Mouse (Mus musculus) ES-Bruce4 (cell line): ENCODE results near the gene Tmem88. TPM values are rescaled to one million over a fixed set of nuclear protein-coding genes. Genes with fewer than 3 reads are reported as not detected.

Source experiments
- H3K27ac ChIP-seq: 2 replicates; pipeline ENCODE4 v1.5.1; 2012; ENCODE audit warnings: low read length, inconsistent platforms; ENCODE audit not compliant: insufficient read depth
- H3K27me3 ChIP-seq: 2 replicates; pipeline ENCODE4 v1.6.1; 2012; ENCODE audit warnings: mild to moderate bottlenecking, low read length, inconsistent platforms; ENCODE audit not compliant: control insufficient read depth, poor library complexity, insufficient read depth, severe bottlenecking
- H3K36me3 ChIP-seq: 2 replicates; pipeline ENCODE4 v1.6.1; 2012; ENCODE audit warnings: inconsistent platforms, mild to moderate bottlenecking, low read length, moderate library complexity; ENCODE audit not compliant: control insufficient read depth, poor library complexity, insufficient read depth, severe bottlenecking
- H3K4me1 ChIP-seq: one replicate; pipeline ENCODE4 v1.8.1; 2011; ENCODE audit warnings: low read length; ENCODE audit not compliant: control insufficient read depth, insufficient read depth
- H3K4me3 ChIP-seq: 2 replicates; pipeline ENCODE4 v1.5.1; 2011; ENCODE audit warnings: low read depth, mild to moderate bottlenecking, low read length
- H3K9ac ChIP-seq: 2 replicates; pipeline ENCODE4 v1.6.1; 2012; ENCODE audit warnings: low read depth, mild to moderate bottlenecking, inconsistent platforms; ENCODE audit not compliant: poor library complexity, severe bottlenecking
- H3K9me3 ChIP-seq: replicated peaks from 2 replicates; pipeline ENCODE4 v1.6.1; 2012; ENCODE audit warnings: mild to moderate bottlenecking, low read length, inconsistent platforms; ENCODE audit not compliant: control insufficient read depth, poor library complexity, insufficient read depth, severe bottlenecking
- CTCF ChIP-seq: IDR thresholded peaks from one replicate; pipeline ENCODE4 v1.8.1; 2011; ENCODE audit warnings: low read depth, low read length
- EP300 ChIP-seq: IDR thresholded peaks from 2 replicates; pipeline ENCODE4 v1.6.1; 2011; ENCODE audit warnings: low read depth, low read length; ENCODE audit not compliant: insufficient read depth
- POLR2A ChIP-seq: IDR thresholded peaks from one replicate; pipeline ENCODE4 v1.8.1; 2011; ENCODE audit warnings: low read length; ENCODE audit not compliant: insufficient read depth
- polyA plus RNA-seq: library from polyadenylated mRNA; stranded (reverse); fragments of >200 nt; gene quantifications from 2 replicates; pipeline ENCODE4 v1.2.4, GENCODE M21; 2011; ENCODE audit warnings: low read depth; ENCODE audit not compliant: missing spikeins, insufficient read depth, insufficient read length

Gene Tmem88
- polyA plus RNA-seq, 1 experiment: 15.7 TPM

DNA sequence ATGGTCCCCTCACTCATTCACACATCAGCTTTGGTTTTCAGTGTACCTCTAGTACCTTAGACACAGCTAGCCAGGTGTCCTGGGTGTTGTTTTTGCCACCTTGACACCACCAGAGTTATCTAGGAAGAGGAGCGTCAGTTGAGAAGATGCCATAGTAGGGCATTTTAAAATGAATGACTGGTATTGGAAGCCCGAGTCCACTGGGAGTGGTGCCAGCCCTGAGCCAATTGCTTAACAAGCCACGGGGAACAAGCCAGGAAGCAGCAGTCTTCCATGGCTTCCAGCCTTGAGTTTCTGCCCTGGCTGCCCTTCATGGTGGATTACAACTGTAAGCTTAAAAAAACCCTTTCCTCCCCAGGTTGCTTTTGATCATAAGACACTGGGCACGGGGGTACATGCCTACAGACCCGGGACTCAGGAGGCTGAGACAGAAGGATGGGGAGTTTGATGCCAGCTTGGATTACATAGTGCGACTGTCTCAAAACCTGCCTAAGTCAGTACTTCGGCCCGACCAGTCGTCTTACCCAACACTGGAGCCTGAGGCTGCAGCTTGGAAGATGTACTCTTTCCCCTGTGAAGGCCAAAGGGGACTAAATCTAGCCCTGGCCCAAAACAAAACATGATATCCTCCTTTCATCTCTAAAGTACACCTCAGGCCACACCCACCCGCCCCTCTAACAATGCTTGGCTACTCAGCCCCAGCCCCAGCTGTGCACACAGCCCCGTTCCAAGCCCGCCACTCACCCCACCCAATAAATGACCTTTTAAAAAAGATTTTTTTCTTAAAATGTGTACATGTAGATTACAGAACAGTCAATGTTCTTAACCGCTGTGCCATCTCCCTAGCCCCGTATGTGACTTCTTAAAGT lies 8.3 kb downstream of the Tmem88 start:
- no peaks in the 10 kb centered on the region for H3K27me3 ChIP-seq
- no peak overlapping the region for H3K27ac ChIP-seq
- H3K9ac ChIP-seq: no peak overlapping the region
- H3K9me3 ChIP-seq: no peaks in the 10 kb centered on the region
- no peaks in the 10 kb centered on the region for H3K36me3 ChIP-seq
- no peak overlapping the region for H3K4me3 ChIP-seq
- H3K4me1 ChIP-seq: no peaks in the 10 kb centered on the region
- TF ChIP-seq EP300 (no peak), POLR2A (no peak), CTCF (no peak)

DNA sequence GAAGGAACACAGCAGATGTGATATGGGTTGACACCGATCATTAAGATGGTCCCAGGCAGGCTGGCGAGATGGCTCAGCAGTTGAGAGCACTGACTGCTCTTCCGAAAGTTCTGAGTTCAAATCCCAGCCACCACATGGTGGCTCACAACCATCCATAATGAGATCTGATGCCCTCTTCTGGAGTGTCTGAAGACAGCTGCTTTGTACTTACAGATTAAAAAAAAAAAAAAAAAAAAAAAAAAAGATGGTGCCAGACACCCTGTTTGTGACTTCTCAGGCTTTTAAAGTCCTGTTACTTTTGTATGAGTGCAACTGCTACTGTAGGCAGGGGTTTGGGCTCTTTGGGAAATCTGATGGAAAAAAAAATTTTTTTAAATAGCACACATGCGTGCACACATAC lies 9.4 kb downstream of the Tmem88 start:
- H3K9me3 ChIP-seq: no peaks in the 10 kb centered on the region
- no peaks in the 10 kb centered on the region for H3K36me3 ChIP-seq
- H3K4me1 ChIP-seq: no peaks in the 10 kb centered on the region
- H3K4me3 ChIP-seq: no peak overlapping the region
- no peaks in the 10 kb centered on the region for H3K27me3 ChIP-seq
- no peak for TF ChIP-seq CTCF
- H3K9ac ChIP-seq: no peak overlapping the region
- H3K27ac ChIP-seq: no peak overlapping the region

DNA sequence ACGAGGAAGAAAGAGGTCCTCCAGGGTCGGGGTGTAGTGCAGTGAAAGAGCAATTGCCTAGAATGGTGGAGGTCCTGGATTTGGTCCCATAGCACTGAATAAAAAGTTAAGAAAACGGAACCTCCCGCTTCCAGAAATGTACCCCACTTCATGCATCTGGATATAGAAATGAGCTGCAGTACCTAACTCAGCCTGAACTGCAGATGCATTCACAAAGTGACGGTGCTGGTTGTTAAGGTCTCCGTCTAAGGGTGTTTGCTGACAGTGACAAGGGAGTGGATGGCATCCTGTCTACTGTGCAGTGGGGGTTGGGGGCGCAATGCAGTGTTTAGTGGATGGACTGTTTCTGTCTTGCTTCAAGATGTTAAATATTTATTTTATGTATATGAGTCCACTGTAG lies 11.3 kb downstream of the Tmem88 start:
- Histone ChIP-seq H3K27me3 (no peaks in the 10 kb centered on the region), H3K9me3 (no peaks in the 10 kb centered on the region), H3K27ac (no peak overlapping the region), H3K4me1 (no peaks in the 10 kb centered on the region), H3K36me3 (no peaks in the 10 kb centered on the region), H3K4me3 (no peak overlapping the region), H3K9ac (no peak overlapping the region)
- no peak for TF ChIP-seq EP300
- no peak for TF ChIP-seq POLR2A
- TF ChIP-seq CTCF: no peak

DNA sequence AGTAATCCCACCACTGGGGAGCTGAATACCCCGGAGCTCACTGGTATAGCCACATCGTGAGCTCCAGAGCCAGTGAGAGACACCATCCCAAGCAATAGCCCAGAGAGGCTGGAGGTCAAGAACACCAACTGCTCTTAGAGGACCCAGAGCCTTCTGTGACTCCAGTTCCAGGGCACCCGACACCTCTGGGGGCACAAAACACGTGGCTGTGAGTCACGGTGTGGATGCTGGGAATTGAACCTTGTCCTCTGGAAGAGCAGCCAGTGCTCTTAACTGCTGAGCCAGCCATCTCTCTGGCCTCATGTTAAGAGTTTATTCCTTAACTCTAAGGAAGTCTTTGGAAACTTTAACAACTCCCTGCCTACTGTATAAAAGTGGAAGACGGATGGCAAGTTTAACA lies 13.1 kb downstream of the Tmem88 start:
- Histone ChIP-seq H3K27ac (no peak overlapping the region), H3K4me1 (no peaks in the 10 kb centered on the region), H3K4me3 (no peak overlapping the region), H3K27me3 (no peaks in the 10 kb centered on the region), H3K9ac (no peak overlapping the region), H3K36me3 (no peaks in the 10 kb centered on the region), H3K9me3 (no peaks in the 10 kb centered on the region)
- TF ChIP-seq CTCF: no peak
- no peak for TF ChIP-seq POLR2A
- no peak for TF ChIP-seq EP300

DNA sequence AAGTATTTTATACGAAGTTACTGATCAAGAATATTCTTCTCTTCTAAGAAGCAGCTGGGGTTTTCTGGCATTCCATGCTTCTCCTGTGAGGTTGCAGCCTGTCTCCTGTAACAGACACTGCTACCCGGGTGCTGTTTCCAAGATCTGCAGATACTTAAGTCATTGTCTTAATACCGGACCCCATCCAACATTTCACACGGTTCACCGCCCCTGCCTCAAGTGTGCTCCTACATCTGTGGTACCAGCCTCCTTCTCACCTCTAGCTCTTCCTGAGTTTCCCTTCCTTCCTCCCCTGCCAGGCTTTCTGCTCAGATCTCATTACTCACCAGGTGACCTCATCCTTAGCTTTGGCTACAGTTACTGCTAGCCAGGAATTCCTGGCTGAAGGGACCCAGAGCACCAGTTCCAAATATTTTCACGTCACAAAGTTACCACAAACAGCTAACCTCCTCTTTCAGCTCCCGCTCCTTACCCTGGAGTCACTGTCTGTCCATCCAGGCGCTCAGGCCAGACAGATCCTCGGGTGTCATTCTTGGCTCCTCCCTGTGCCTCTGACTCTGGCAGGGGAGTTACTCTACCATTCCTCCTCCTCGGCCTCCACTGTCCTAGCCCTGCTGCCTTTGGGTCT lies 15.4 kb downstream of the Tmem88 start:
- Histone ChIP-seq H3K4me1 (no peaks in the 10 kb centered on the region), H3K4me3 (no peak overlapping the region), H3K9ac (no peak overlapping the region), H3K36me3 (no peaks in the 10 kb centered on the region), H3K27ac (no peak overlapping the region), H3K27me3 (no peaks in the 10 kb centered on the region), H3K9me3 (no peaks in the 10 kb centered on the region)
- TF ChIP-seq EP300 (no peak), CTCF (no peak)

DNA sequence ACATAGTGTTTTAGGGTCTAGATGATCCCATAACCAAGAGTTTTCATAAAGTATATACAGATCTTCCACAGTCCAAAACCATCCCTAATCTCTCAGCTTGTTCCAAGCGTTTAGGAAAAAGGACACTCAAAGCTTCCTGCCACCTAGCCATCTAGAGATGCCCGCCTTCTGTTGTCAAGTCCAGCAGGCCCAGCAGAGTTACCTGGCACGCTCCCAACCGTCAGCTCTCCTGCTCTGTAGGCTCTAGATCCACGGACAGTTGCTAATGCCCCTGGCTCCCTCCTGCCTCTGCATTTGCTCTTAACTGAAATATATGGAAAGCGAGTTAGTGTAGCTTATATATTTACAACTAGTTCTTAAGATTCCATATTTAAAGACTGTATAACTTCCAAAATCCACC lies 16.7 kb downstream of the Tmem88 start:
- Histone ChIP-seq H3K27ac (no peak overlapping the region), H3K9me3 (no peaks in the 10 kb centered on the region), H3K9ac (no peak overlapping the region), H3K36me3 (no peaks in the 10 kb centered on the region), H3K4me3 (no peak overlapping the region), H3K4me1 (no peaks in the 10 kb centered on the region), H3K27me3 (no peaks in the 10 kb centered on the region)
- TF ChIP-seq POLR2A (no peak), CTCF (no peak), EP300 (no peak)
